Mouse (Mus musculus) limb, embryonic 10.5 days (tissue): ENCODE results near the gene Rnf2. TPM values are rescaled to one million over a fixed set of nuclear protein-coding genes. Genes with fewer than 3 reads are reported as not detected.

Source experiments
- DNase-seq: peaks from one replicate; pipeline ENCODE4 v3.0.0-alpha.2; 2017; ENCODE audit warnings: low spot score
- H3K27ac ChIP-seq: fragments of 300-500 bp; sonication (generic); 2 replicates; pipeline ENCODE4 v1.5.1; 2016; ENCODE audit warnings: mild to moderate bottlenecking
- H3K27me3 ChIP-seq: fragments of 300-500 bp; sonication (generic); 2 replicates; pipeline ENCODE4 v1.6.1; 2016; ENCODE audit warnings: low read depth, mild to moderate bottlenecking; ENCODE audit not compliant: poor library complexity, severe bottlenecking
- H3K36me3 ChIP-seq: fragments of 300-500 bp; sonication (generic); 2 replicates; pipeline ENCODE4 v1.6.1; 2016; ENCODE audit warnings: mild to moderate bottlenecking, moderate library complexity
- H3K4me1 ChIP-seq: fragments of 300-500 bp; sonication (generic); 2 replicates; pipeline ENCODE4 v1.6.1; 2016
- H3K4me3 ChIP-seq: fragments of 300-500 bp; sonication (generic); 2 replicates; pipeline ENCODE4 v1.5.1; 2016; ENCODE audit warnings: mild to moderate bottlenecking, moderate library complexity
- H3K9me3 ChIP-seq: fragments of 300-500 bp; sonication (generic); replicated peaks from 2 replicates; pipeline ENCODE4 v1.6.1; 2016; ENCODE audit warnings: mild to moderate bottlenecking
- WGBS: fragments of 180-500 bp; shearing (Covaris S2); methylation state at CpG from one replicate; pipeline ENCODE4 v1.1.7; 2016; 5-methylcytosine and 5-hydroxymethylcytosine counted together
- polyA plus RNA-seq: library from polyadenylated mRNA; unstranded; fragments of >200 nt; fragmentation: Nextera tagmentation; extraction: Ambion mirVana; gene quantifications from 2 replicates; pipeline ENCODE4 v1.2.1, GENCODE M21; 2016

Rnf2 gene
- polyA plus RNA-seq, 1 experiment from 2014 or later: 111 TPM

DNA sequence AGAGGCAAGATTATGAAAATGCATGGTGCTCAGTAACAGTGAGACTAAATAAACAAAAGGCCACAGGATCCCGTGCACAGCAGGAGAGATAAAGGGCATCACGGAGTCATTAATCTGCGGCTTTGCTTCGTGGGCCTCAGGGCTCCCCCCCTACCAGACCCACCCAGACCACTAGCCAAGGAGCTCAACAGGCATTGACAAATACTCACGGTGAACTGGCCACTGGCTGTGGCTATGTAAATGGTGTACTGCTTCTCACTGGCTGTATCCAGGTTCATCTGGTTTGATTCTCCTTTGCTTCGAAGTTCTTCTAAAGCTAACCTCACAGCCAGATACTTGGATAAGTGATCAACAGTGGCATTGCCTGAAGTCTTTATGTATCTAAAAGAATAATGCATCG, 29.3 kb downstream of the Rnf2 start:
- Histone ChIP-seq H3K9me3 (no peaks in the 10 kb centered on the region), H3K27ac (no peak overlapping the region), H3K4me3 (no peak overlapping the region), H3K36me3 (peaks cover 95% of the 10 kb centered on the region), H3K27me3 (no peaks in the 10 kb centered on the region), H3K4me1 (no peaks in the 10 kb centered on the region)
- DNase-seq: no peak
- WGBS: 83% methylated on average over 7 of the region's 7 CpGs

DNA sequence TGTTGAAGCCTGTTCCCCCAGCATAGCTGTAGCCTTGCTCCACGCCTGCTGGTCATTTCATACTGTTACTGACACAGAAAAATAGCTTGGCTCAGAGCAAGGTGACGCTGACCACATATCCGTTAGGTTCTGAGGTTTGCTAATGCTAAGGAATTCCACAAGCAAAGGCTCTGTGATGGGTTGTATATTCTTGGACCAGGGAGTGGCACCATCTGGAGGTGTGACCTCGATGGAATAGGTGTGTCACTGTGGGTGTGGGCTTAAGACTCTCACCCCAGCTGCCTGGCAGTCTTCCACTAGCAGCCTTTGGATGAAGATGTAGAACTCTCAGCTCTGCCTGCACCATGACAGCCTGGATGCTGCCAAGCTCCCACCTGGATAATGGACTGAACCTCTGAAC, 34.2 kb downstream of the Rnf2 start:
- Histone ChIP-seq H3K4me3 (no peak overlapping the region), H3K27me3 (no peaks in the 10 kb centered on the region), H3K4me1 (no peaks in the 10 kb centered on the region), H3K9me3 (no peaks in the 10 kb centered on the region), H3K27ac (no peak overlapping the region), H3K36me3 (peaks cover 59% of the 10 kb centered on the region)
- DNase-seq: no peak
- WGBS: 86% methylated on average over 4 of the region's 4 CpGs

DNA sequence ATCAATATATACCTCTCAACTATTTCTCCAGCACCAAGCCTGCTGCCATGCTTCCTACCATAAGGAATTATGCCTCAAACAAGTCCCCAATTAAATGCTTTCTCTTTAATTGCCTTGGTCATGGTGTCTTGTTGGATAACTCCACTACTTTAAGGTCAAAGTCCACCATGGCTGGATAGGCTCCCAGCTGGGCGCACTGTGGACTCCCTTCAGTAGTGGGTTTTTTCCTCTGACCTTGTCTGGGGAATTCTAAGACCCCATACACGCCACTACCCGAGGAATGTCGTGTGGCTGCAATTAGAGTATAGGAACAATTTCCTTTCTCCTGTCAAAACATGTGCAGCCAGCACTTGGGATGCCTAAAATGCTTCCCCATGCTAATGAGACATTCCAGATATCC, 35.8 kb downstream of the Rnf2 start:
- DNase-seq: no peak
- Histone ChIP-seq H3K4me3 (no peak overlapping the region), H3K27ac (no peak overlapping the region), H3K36me3 (peaks cover 57% of the 10 kb centered on the region), H3K4me1 (no peaks in the 10 kb centered on the region), H3K9me3 (no peaks in the 10 kb centered on the region), H3K27me3 (no peaks in the 10 kb centered on the region)
- WGBS: 52% methylated on average over 4 of the region's 4 CpGs

DNA sequence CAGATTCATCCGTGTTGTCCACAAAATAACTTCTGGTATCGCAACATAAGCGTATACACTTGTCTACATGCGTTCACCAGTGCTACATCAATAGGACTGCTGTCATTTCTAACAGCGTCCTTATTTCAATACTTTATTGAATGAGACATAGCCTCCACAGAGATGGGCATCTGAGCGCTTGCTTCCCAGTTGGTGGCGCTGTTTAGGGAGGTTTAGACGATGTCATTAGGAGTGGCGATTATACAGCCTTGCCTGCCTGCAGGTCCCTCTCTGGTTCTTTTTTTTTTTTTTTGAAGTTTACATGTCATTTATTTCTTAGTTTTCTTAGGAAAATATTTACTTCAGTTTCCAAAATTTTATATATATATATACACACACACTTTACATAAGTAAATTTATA, 39.5 kb downstream of the Rnf2 start:
- 81% methylated on average over 9 of the region's 9 CpGs for WGBS
- H3K9me3 ChIP-seq: no peaks in the 10 kb centered on the region
- no peaks in the 10 kb centered on the region for H3K4me1 ChIP-seq
- H3K36me3 ChIP-seq: peaks cover 58% of the 10 kb centered on the region
- H3K27me3 ChIP-seq: no peaks in the 10 kb centered on the region
- DNase-seq: no peak
- H3K4me3 ChIP-seq: no peak overlapping the region
- no peak overlapping the region for H3K27ac ChIP-seq

DNA sequence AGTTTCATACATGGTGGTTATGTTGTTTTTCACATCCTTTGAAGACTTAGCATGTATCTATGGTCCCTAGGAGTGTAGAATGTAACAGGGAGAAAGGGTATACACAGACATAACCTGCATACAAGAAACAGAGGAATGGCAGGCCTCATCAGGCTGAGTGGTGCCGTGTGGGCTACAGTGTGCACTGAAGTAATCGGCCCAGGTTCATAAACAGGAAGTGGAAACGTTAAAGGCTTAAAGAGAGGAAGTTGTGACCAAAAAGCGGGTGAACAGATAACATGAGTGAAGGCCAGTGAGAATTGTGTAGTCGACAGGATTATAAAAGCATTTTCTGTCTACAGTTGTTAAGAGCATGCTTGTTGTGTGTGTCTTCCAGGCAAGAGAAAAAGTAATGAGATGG, 43.7 kb downstream of the Rnf2 start:
- H3K36me3 ChIP-seq: peaks cover 88% of the 10 kb centered on the region
- H3K4me3 ChIP-seq: no peak overlapping the region
- H3K9me3 ChIP-seq: no peaks in the 10 kb centered on the region
- 90% methylated on average over 5 of the region's 5 CpGs for WGBS
- H3K27ac ChIP-seq: no peak overlapping the region
- no peaks in the 10 kb centered on the region for H3K27me3 ChIP-seq
- H3K4me1 ChIP-seq: no peaks in the 10 kb centered on the region
- DNase-seq: no peak

DNA sequence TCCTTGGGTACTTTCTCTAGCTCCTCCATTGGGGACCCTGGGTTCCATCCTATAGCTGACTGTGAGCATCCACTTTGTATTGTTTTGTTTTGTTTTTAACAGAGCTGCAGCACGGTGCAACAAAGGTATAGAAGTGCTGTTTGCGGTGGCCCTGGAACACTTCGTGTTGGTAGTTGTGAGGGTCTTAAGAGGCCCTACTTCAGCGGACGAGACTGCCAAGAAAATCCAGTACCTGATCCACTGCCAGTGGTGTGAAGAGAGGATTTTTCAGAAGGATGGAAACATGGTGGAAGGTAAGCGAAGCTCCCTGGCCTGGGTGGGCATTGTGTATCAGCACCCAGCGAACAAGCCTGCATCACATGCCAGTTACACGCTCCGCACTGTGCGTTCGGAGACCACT, 48.8 kb downstream of the Rnf2 start:
- H3K4me3 ChIP-seq: no peak overlapping the region
- no peaks in the 10 kb centered on the region for H3K27me3 ChIP-seq
- DNase-seq: no peak
- peaks cover 92% of the 10 kb centered on the region for H3K36me3 ChIP-seq
- H3K9me3 ChIP-seq: no peaks in the 10 kb centered on the region
- no peak overlapping the region for H3K27ac ChIP-seq
- 97% methylated on average over 11 of the region's 11 CpGs for WGBS
- no peaks in the 10 kb centered on the region for H3K4me1 ChIP-seq

DNA sequence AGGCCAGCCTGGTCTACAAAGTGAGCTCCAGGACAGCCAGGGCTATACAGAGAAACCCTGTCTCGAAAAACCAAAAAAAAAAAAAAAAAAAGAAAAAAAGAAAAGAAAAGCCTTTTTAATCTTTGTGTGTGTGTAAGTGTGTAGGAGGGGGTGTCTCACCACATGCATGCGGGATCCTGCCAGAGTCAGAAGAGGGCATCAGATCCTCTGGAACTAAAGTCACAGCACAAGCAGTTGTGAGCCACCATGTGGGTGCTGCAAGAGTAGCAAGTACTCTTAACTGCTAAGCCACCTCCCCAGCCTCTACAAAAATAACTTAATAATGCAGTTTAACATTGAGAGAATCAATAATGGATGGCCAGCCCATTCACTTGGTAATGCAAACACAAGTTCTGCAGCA, 49.9 kb downstream of the Rnf2 start:
- no peaks in the 10 kb centered on the region for H3K4me1 ChIP-seq
- H3K9me3 ChIP-seq: no peaks in the 10 kb centered on the region
- 75% methylated on average over 2 of the region's 2 CpGs for WGBS
- no peak overlapping the region for H3K4me3 ChIP-seq
- H3K36me3 ChIP-seq: peaks cover 92% of the 10 kb centered on the region
- no peak overlapping the region for H3K27ac ChIP-seq
- H3K27me3 ChIP-seq: no peaks in the 10 kb centered on the region
- no peak for DNase-seq

DNA sequence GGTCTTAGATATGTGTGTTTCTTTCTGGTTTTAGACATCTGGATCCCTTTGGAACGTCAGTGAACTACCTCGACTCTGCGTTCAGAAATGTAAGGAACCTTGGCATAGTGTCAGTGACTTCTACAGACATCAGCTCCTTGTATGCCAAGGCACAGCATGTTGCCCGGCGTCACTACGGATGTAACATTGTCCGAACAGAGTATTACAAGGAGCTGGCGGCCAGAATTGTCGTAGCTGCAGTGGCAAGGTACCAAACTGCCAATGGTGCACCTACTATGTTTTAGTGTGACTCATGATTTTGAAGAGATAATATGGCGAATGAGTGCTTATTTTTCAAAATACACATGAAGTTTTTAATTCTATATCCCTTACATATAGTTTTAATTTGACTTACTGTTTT, 50.9 kb downstream of the Rnf2 start:
- H3K36me3 ChIP-seq: peaks cover 94% of the 10 kb centered on the region
- no peak overlapping the region for H3K27ac ChIP-seq
- DNase-seq: no peak
- WGBS: 97% methylated on average over 10 of the region's 10 CpGs
- H3K4me3 ChIP-seq: no peak overlapping the region
- no peaks in the 10 kb centered on the region for H3K9me3 ChIP-seq
- no peaks in the 10 kb centered on the region for H3K27me3 ChIP-seq
- H3K4me1 ChIP-seq: no peaks in the 10 kb centered on the region

DNA sequence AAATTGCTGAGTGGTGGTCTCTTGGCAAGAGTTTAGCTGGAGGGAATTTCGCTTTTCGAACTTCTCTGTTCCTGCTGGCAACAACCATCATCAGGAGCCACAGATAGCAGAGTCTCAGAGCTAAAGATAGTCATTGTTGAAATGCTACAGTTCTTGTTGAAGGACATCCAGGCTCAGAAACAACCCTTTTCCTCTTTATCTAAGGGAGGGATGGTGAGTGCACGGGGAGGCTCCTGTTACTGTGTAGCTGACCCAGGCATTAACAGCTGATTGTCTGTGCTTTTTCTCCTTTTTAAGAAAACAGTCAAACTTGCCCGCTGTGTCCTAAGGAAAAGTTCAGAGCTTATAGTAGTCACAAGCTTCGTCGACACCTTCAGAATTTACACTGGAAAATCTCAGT, 65.3 kb downstream of the Rnf2 start:
- Histone ChIP-seq H3K27me3 (no peaks in the 10 kb centered on the region), H3K4me3 (no peak overlapping the region), H3K9me3 (no peaks in the 10 kb centered on the region), H3K4me1 (no peaks in the 10 kb centered on the region), H3K36me3 (peaks cover 69% of the 10 kb centered on the region), H3K27ac (no peak overlapping the region)
- DNase-seq: no peak
- WGBS: 85% methylated on average over 6 of the region's 6 CpGs

DNA sequence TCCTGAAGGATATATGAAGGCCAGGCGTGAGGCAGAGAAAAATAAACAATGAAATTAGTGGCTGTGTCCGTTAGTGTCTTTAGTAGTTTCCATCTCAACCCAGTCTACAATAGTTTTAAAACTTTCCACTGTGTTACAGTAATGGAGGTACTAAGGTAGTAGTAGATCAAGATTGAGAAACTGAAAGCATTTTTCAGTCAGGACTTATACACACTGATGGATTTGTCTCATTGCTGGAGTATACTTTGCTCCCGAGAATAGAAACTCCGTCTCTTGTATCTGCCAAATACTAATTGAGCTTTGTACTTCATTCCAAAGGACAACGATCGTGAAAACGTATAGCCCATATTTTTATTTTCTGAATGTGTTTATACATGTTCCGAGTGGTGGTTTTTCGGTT, 71.4 kb downstream of the Rnf2 start:
- peak overlapping the region; percentile 93 for H3K4me3 ChIP-seq
- H3K4me1 ChIP-seq: peaks cover 12% of the 10 kb centered on the region
- peak overlapping the region; percentile 96 for H3K27ac ChIP-seq
- H3K9me3 ChIP-seq: no peaks in the 10 kb centered on the region
- no peak for DNase-seq
- peaks cover 15% of the 10 kb centered on the region for H3K36me3 ChIP-seq
- no peaks in the 10 kb centered on the region for H3K27me3 ChIP-seq
- 53% methylated on average over 9 of the region's 9 CpGs for WGBS

DNA sequence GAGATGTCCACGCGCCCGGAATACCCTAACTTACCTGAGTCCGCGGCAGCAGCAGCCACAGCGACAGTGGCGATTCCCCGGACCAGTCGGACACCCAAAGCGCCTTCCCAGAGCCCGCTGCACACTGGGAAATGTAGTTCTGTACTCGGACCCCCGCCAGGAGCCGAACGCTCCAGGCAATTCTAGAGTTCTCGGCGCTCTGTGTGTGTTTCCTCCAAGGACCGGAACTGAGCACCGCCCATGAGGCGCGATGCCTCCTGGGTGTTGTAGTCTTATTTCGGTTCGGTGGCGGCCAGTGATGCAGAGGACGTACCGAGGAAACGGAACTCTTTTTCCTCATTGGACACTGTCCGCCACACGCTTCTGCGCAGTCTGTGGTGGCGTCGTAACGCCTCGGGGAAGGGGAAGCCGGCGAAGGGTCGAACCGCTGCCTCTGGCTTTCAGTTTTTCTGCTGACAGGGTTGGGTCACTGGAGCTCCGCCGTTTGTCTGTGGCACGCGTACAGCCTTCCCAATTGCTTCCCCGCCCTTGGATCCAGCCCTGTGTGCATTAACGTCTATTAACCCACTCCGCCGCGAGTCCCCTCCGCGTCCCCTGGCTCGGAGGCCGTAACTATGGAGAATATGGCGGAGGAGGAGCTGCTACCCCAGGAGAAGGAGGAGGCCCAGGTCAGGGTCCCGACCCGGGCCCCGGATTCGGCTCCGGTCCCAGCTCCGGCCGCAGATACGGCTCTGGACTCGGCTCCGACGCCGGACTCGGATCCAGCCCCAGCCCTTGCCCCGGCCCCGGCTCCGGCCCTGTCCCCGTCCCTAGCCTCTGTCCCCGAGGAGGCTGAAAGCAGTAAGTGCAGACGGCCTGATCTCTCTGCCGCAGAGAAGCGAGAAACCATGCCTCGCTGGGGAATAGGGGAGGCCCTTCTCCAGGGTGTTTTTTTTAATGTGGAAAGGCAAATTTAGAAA, 72.2 kb downstream of the Rnf2 start, which contains the start of the genes Swt1 and Trmt1l:
TSS of gene Swt1 (minus strand) at position 193 of the 959 bp plus-strand sequence.
TSS of gene Trmt1l (plus strand) at position 280 of the 959 bp plus-strand sequence.
- under 1% methylated on average over 74 of the region's 74 CpGs for WGBS

DNA sequence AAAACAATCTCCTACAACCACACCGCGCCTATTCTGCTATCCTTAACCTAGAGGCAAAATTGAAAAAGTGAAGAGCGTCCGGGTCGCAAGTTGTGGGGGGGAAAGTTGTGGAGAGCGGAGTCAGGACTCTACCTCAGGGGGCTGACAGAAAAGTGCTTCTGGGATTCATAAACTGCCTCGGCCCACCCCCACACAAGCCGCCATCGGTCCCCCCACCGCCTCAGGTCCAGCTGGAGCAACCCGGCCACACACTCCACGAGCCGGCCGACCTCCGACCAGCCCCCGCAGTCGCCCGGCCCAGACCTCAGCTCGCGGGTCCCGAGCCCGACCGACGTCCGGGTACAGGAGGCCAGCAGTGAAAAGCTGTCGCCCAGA, 72.9 kb downstream of the Rnf2 start:
- Histone ChIP-seq H3K36me3 (peaks cover 5% of the 10 kb centered on the region; the same call in 1 of the 2 replicates), H3K4me3 (peak overlapping the region; percentile 93), H3K27me3 (no peaks in the 10 kb centered on the region), H3K27ac (peak overlapping the region; percentile 96), H3K4me1 (peaks cover 12% of the 10 kb centered on the region), H3K9me3 (no peaks in the 10 kb centered on the region)
- WGBS: 1% methylated on average over 26 of the region's 26 CpGs
- no peak for DNase-seq

More for the DNA sequence above, 72.2 kb downstream of the Rnf2 start, which contains the start of the genes Swt1 and Trmt1l:
- Histone ChIP-seq H3K4me3 (peak within 1 kb of the TSS; percentile 93), H3K27ac (peak within 1 kb of the TSS; percentile 96), H3K27me3 (no peaks in the 10 kb centered on the region), H3K9me3 (no peaks in the 10 kb centered on the region), H3K4me1 (peaks cover 12% of the 10 kb centered on the region), H3K36me3 (peaks cover 8% of the 10 kb centered on the region)
- peak; percentile 95 for DNase-seq

DNA sequence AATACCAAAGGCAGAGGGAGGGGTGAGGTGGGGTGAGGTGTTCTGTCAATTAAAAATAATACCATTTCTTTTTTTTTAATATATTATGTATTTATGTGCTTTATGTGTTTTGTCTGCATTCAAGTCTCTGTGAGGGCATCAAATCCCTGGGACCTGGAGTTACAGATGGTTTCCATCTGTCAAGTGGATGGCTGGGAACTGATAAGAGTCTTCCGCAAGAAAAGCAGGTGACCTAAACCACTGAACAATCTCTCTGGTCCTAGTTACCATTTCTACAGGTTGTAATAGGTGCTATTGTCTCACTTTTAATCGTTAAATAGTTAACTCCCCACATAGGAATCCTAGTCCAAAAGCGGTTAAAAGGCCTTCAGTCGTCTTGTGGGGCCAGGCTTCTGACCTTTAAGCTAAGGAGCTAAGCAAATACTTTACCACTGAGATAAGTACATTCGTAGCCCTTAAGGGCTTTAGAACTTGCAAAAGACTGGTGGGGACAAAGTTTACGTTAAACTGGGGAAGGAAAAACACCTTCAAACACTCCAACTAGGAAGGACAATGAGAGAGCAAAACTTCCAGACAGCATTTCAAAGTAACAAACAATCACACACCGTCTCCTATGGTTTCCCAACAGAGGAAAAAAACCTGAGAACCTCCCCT, 73.7 kb downstream of the Rnf2 start:
- DNase-seq: no peak
- 26% methylated on average over 7 of the region's 7 CpGs for WGBS

More for the DNA sequence above, 73.7 kb downstream of the Rnf2 start:
- no peaks in the 10 kb centered on the region for H3K27me3 ChIP-seq
- peaks cover 12% of the 10 kb centered on the region for H3K4me1 ChIP-seq
- peak overlapping the region; percentile 96; the same call in 1 of the 2 replicates for H3K27ac ChIP-seq
- peak overlapping the region; percentile 93 for H3K4me3 ChIP-seq
- H3K36me3 ChIP-seq: peaks cover 9% of the 10 kb centered on the region
- no peaks in the 10 kb centered on the region for H3K9me3 ChIP-seq
